Mouse (Mus musculus): ENCODE data around the gene Lamb1.

- TF ChIP-seq CTCF (conservative IDR thresholded peaks at IDR 0.05; ENCODE audit: low read length), result no peak
- TF ChIP-seq NANOG (IDR thresholded peaks at IDR 0.05; ENCODE audit: borderline replicate concordance, low read length), result no peak
- TF ChIP-seq POU5F1 (IDR thresholded peaks at IDR 0.05; ENCODE audit: borderline replicate concordance, low read length), result no peak
Measured at GRCm38 (mm10) chr12:31293361-31294142, 28.5 kb downstream of the Lamb1 start.

All from E14TG2a.4 (cell line).